Mouse (Mus musculus): Measurements from ENCODE around the gene Atp6v0a2.

Gene Atp6v0a2

GRCm38 (mm10) chr5:124637300-124637699 is 8.9 kb downstream of the Atp6v0a2 start:
- DNase-seq (ENCODE audit: low read depth), result no peak

DNA sequence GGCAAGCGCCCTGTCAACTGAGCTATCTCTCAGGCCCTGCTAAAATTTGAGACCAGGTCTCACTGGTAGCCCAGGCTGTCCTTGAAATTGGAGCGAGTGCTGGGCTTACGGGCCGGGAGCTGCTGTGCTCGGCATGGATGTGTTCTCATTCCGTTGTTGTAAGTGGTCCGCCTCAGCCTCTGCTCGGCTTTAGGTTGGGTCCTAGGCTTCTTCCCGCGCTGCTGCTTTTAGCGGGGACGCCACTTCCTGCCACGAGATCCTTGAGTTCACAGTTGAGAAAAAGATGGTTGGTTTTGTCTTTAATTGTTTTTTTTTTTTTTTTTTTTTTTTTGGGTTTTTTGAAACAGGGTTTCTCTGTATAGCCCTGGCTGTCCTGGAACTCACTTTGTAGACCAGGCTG is 9.5 kb downstream of the Atp6v0a2 start:
- DNase-seq (ENCODE audit: low read depth), result no peak

- DNase-seq (ENCODE audit: low read depth), result no peak
Observed at GRCm38 (mm10) chr5:124713741-124714140, 85.4 kb downstream of the Atp6v0a2 start.

DNA sequence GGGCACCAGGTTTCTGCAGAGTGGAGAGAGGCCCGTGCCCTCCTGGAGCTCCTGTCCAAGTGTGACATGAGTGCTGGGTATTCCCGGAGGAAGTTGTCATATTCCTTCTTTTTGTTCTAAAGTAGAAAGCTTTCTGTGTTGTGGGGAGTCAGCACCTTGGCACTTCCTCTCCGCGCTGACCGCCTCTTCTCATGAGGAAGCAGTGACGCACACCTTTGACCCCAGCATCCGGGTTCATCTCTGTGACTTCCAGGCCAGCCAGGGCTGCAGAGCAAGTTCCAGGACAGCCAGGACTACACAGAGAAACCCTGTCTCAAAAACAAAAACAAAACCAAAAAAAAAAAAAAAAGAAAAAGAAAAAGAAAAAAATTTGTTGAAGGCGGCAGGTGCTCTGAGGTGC is 86.8 kb downstream of the Atp6v0a2 start:
- DNase-seq (ENCODE audit: low read depth), result no peak

GRCm38 (mm10) chr5:124717969-124718368 is 89.6 kb downstream of the Atp6v0a2 start:
- DNase-seq (ENCODE audit: low read depth), result no peak

- no peak for DNase-seq (ENCODE audit: low read depth)
Observed at GRCm38 (mm10) chr5:124718396-124718795, 90.0 kb downstream of the Atp6v0a2 start.

GRCm38 (mm10) chr5:124723125-124723524 is 94.7 kb downstream of the Atp6v0a2 start:
- no peak for DNase-seq (ENCODE audit: low read depth)

DNA sequence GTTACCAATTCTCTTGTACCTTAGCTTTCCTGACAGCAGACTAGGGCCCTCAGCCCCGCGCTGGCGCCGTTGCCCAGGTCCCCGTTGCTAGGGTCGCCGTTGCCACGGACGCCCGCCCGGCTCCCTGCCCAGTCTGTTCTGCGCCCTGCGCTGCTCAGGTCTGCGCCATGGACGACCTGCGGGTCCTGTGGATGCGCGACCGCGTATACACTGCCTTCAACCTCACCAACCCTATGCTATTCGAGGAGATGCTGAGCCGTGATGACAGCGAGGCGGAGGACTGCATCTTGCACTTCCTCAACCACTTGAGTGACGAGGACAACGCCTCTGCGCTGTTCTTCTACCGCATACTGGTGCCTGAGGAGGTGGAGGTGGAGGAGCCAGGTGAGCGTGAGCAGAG is 96.6 kb downstream of the Atp6v0a2 start, which contains the start of gene Dnah10:
Gene Dnah10 (plus strand): TSS at position 89 of the 400 bp plus-strand sequence.
- no peak for DNase-seq (ENCODE audit: low read depth)

DNA sequence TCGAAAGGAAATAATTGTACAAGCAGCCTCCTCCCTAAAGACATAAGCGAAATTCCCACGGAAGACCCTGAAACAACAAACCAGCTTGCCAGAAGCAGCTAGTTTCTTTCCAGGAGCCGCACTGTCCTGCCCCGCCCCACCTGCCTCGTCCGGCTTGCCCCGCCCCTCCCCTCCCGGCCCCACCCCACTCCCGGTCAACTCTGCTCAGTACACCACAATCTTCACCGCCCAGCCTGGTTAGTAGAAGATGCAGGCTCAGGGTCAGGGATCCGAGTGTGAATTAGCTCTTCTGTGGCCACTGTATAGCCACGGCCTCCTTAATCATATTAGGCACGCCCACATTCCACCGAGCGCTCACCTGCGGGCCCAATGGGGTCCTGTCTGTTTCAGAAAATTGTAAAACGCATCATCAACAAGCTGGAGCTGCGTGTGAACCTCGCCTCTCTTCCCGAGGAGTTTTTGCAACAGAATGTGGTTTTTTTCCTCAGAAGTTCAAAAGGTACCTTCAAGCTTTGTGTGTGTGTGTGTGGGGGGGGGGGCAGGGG is 101.4 kb downstream of the Atp6v0a2 start:
- DNase-seq (ENCODE audit: low read depth), result no peak

- DNase-seq (ENCODE audit: low read depth), result no peak
Observed at GRCm38 (mm10) chr5:124733961-124734360, 105.6 kb downstream of the Atp6v0a2 start.

DNA sequence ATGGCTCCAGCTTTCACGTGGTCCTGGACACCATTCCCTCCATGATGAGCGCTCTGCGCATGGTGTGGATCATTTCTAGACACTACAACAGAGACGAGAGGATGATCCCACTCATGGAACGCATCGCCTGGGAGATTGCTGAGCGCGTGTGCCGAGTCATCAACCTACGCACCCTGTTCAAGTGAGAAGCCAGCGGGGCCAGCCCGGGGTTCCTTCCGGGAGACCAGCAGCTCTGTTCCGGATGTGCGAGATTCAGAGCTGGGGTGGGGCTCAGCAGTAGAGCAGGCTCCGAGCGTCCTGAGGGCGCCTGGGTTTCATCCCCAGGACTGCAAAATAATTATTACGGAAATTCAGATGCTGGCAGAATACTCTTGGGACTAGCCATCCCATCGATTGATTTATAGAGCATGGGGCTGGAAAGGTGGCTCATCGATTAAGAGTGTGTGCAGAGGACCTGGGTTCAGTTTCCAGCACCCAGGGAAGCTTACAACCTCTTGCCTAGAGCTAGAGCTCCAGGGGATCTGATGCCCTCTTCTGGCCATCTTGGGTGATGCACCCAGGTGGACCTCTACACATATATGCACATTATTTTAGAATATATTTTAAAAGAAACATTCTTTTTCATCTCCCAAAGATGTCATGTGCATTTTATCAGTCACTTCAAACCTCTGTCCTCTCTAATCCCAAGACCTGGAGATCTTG is 113.7 kb downstream of the Atp6v0a2 start:
- DNase-seq (ENCODE audit: low read depth), result no peak

DNA sequence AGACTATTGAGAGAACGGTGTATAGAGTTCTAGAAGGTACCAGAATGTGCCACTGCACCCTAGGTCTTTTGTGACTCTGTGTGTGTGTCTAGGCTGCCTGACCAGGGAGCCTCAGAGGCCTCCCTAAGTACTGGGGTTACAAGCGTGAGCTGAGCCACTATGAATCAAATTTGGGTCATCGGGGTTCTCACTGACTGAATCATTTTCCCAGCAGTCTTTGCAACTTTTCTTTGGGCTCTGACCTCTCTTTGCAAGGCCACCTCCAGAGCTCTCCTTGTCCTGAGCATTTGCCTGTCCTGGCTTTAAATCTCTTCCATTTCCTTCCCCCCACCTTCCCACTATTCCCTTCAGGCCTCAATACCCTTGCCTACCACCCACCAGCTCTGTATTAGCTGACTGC is 115.5 kb downstream of the Atp6v0a2 start:
- no peak for DNase-seq (ENCODE audit: low read depth)

GRCm38 (mm10) chr5:124746220-124746619 is 117.8 kb downstream of the Atp6v0a2 start:
- DNase-seq (ENCODE audit: low read depth), result no peak

- DNase-seq (ENCODE audit: low read depth), result no peak
Observed at GRCm38 (mm10) chr5:124748296-124748695, 119.9 kb downstream of the Atp6v0a2 start.

GRCm38 (mm10) chr5:124751656-124752055 is 123.3 kb downstream of the Atp6v0a2 start:
- DNase-seq (ENCODE audit: low read depth), result no peak

GRCm38 (mm10) chr5:124761011-124761410 is 132.6 kb downstream of the Atp6v0a2 start:
- no peak for DNase-seq (ENCODE audit: low read depth)

DNA sequence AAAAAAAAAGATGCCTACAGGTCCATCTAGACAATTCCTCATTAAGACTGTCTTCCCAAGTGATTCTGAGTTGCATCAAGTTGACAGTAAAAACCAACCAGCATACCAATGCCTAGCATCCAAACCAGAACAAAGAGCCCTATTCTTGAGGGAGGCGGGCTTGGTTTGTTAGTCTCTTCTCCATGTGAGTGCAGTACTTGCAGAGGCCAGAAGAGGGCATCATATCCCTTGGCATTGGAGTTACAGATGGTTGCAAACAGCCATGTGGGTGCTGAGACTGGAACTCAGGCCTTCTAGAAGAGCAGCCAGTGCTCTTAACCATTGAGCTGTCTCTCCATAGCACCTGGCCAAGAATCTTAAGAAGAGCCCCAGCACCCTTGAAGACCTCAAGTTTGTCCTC is 133.4 kb downstream of the Atp6v0a2 start:
- DNase-seq (ENCODE audit: low read depth), result no peak

Measured in fibroblast of lung, adult 2 months (primary cell).